Mouse (Mus musculus): Measurements from ENCODE around the gene Vat1l. TPM values are rescaled to one million over a fixed set of nuclear protein-coding genes. Genes with fewer than 3 reads are reported as not detected.

The Vat1l gene
- 1.9 and 2.7 TPM in 2 replicates for polyA plus RNA-seq (2014; fragmentation: Nextera tagmentation; extraction: Ambion mirVana)

GRCm38 (mm10) chr8:114205221-114205901, at the start of gene Vat1l:
TSS of gene Vat1l (plus strand) at chr8:114205612.
- H3K27ac ChIP-seq (replicated peaks; ENCODE audit: low read depth, low read length): no peak within 1 kb of the TSS
- 0 out of 2 replicates have a peak, but pooled peaks cover 7% of the 10 kb centered on the region for H3K4me1 ChIP-seq (ENCODE audit: control insufficient read depth, insufficient read depth, low read length)
- 0 out of 2 replicates have a peak within 1 kb of the TSS, but pooled peaks have one; percentile 9 for H3K9ac ChIP-seq (ENCODE audit: low read length)
- DNase-seq (ENCODE audit: low spot score) (peak; percentile 62), ATAC-seq (ENCODE audit: insufficient number of reproducible peaks, low FRiP score, low TSS enrichment, low read depth) (peak; percentile 70; the same call in 1 of the 2 replicates)
- peaks cover 12% of the 10 kb centered on the region for H3K27me3 ChIP-seq (ENCODE audit: control insufficient read depth, insufficient read depth, low read length)
- peak within 1 kb of the TSS; percentile 94 for H3K4me2 ChIP-seq (ENCODE audit: low read depth, severe bottlenecking)
- no peaks in the 10 kb centered on the region for H3K36me3 ChIP-seq (ENCODE audit: control insufficient read depth, insufficient read depth, low read length)
- 1% methylated on average over 39 of the region's 39 CpGs for WGBS
- H3K4me3 ChIP-seq (ENCODE audit: low read depth, low read length): peak within 1 kb of the TSS; percentile 44
- no peaks in the 10 kb centered on the region for H3K9me3 ChIP-seq (ENCODE audit: control insufficient read depth, low read length)

- ATAC-seq (ENCODE audit: insufficient number of reproducible peaks, low FRiP score, low TSS enrichment, low read depth) (no peak), DNase-seq (ENCODE audit: low spot score) (no peak)
- Histone ChIP-seq H3K36me3 (ENCODE audit: control insufficient read depth, insufficient read depth, low read length) (no peaks in the 10 kb centered on the region), H3K27ac (replicated peaks; ENCODE audit: low read depth, low read length) (no peak overlapping the region), H3K4me2 (ENCODE audit: low read depth, severe bottlenecking) (no peak overlapping the region), H3K9me3 (ENCODE audit: control insufficient read depth, low read length) (no peaks in the 10 kb centered on the region), H3K4me3 (ENCODE audit: low read depth, low read length) (no peak overlapping the region), H3K9ac (ENCODE audit: low read length) (no peak overlapping the region), H3K4me1 (ENCODE audit: control insufficient read depth, insufficient read depth, low read length) (0 out of 2 replicates have a peak, but pooled peaks cover 2% of the 10 kb centered on the region), H3K27me3 (ENCODE audit: control insufficient read depth, insufficient read depth, low read length) (no peaks in the 10 kb centered on the region)
- 37% methylated on average over 2 of the region's 2 CpGs for WGBS
Measured at GRCm38 (mm10) chr8:114158586-114158985, 46.8 kb upstream of the Vat1l start.

GRCm38 (mm10) chr8:114159666-114160065, 45.7 kb upstream of the Vat1l start:
- Histone ChIP-seq H3K9ac (ENCODE audit: low read length) (no peak overlapping the region), H3K4me1 (ENCODE audit: control insufficient read depth, insufficient read depth, low read length) (no peaks in the 10 kb centered on the region), H3K36me3 (ENCODE audit: control insufficient read depth, insufficient read depth, low read length) (no peaks in the 10 kb centered on the region), H3K4me3 (ENCODE audit: low read depth, low read length) (no peak overlapping the region), H3K27me3 (ENCODE audit: control insufficient read depth, insufficient read depth, low read length) (no peaks in the 10 kb centered on the region), H3K4me2 (ENCODE audit: low read depth, severe bottlenecking) (no peak overlapping the region), H3K27ac (replicated peaks; ENCODE audit: low read depth, low read length) (no peak overlapping the region), H3K9me3 (ENCODE audit: control insufficient read depth, low read length) (no peaks in the 10 kb centered on the region)
- WGBS: 60% methylated on average over 3 of the region's 3 CpGs
- ATAC-seq (ENCODE audit: insufficient number of reproducible peaks, low FRiP score, low TSS enrichment, low read depth) (no peak), DNase-seq (ENCODE audit: low spot score) (no peak)

GRCm38 (mm10) chr8:114163871-114164270, 41.5 kb upstream of the Vat1l start:
- H3K9me3 ChIP-seq (ENCODE audit: control insufficient read depth, low read length): no peaks in the 10 kb centered on the region
- no peak overlapping the region for H3K4me3 ChIP-seq (ENCODE audit: low read depth, low read length)
- H3K4me1 ChIP-seq (ENCODE audit: control insufficient read depth, insufficient read depth, low read length): 0 out of 2 replicates have a peak, but pooled peaks cover 2% of the 10 kb centered on the region
- H3K9ac ChIP-seq (ENCODE audit: low read length): no peak overlapping the region
- H3K36me3 ChIP-seq (ENCODE audit: control insufficient read depth, insufficient read depth, low read length): no peaks in the 10 kb centered on the region
- no peaks in the 10 kb centered on the region for H3K27me3 ChIP-seq (ENCODE audit: control insufficient read depth, insufficient read depth, low read length)
- no peak overlapping the region for H3K4me2 ChIP-seq (ENCODE audit: low read depth, severe bottlenecking)
- ATAC-seq (ENCODE audit: insufficient number of reproducible peaks, low FRiP score, low TSS enrichment, low read depth) (no peak), DNase-seq (ENCODE audit: low spot score) (no peak)
- 94% methylated on average over 3 of the region's 3 CpGs for WGBS
- no peak overlapping the region for H3K27ac ChIP-seq (replicated peaks; ENCODE audit: low read depth, low read length)

- ATAC-seq (ENCODE audit: insufficient number of reproducible peaks, low FRiP score, low TSS enrichment, low read depth) (no peak), DNase-seq (ENCODE audit: low spot score) (no peak)
- Histone ChIP-seq H3K9ac (ENCODE audit: low read length) (no peak overlapping the region), H3K27me3 (ENCODE audit: control insufficient read depth, insufficient read depth, low read length) (no peaks in the 10 kb centered on the region), H3K9me3 (ENCODE audit: control insufficient read depth, low read length) (no peaks in the 10 kb centered on the region), H3K36me3 (ENCODE audit: control insufficient read depth, insufficient read depth, low read length) (no peaks in the 10 kb centered on the region), H3K4me2 (ENCODE audit: low read depth, severe bottlenecking) (no peak overlapping the region), H3K4me1 (ENCODE audit: control insufficient read depth, insufficient read depth, low read length) (0 out of 2 replicates have a peak, but pooled peaks cover 2% of the 10 kb centered on the region), H3K27ac (replicated peaks; ENCODE audit: low read depth, low read length) (no peak overlapping the region), H3K4me3 (ENCODE audit: low read depth, low read length) (no peak overlapping the region)
- 92% methylated on average over 6 of the region's 6 CpGs for WGBS
Measured at GRCm38 (mm10) chr8:114164444-114165096, 40.8 kb upstream of the Vat1l start.

- H3K4me3 ChIP-seq (ENCODE audit: low read depth, low read length): no peak overlapping the region
- H3K4me1 ChIP-seq (ENCODE audit: control insufficient read depth, insufficient read depth, low read length): 0 out of 2 replicates have a peak, but pooled peaks cover 2% of the 10 kb centered on the region
- H3K9ac ChIP-seq (ENCODE audit: low read length): no peak overlapping the region
- ATAC-seq (ENCODE audit: insufficient number of reproducible peaks, low FRiP score, low TSS enrichment, low read depth) (0 out of 2 replicates have a peak, but pooled peaks have one; percentile 39), DNase-seq (ENCODE audit: low spot score) (no peak)
- H3K27me3 ChIP-seq (ENCODE audit: control insufficient read depth, insufficient read depth, low read length): no peaks in the 10 kb centered on the region
- no peaks in the 10 kb centered on the region for H3K9me3 ChIP-seq (ENCODE audit: control insufficient read depth, low read length)
- H3K36me3 ChIP-seq (ENCODE audit: control insufficient read depth, insufficient read depth, low read length): no peaks in the 10 kb centered on the region
- WGBS: 46% methylated on average over 2 of the region's 2 CpGs
- H3K27ac ChIP-seq (replicated peaks; ENCODE audit: low read depth, low read length): no peak overlapping the region
- H3K4me2 ChIP-seq (ENCODE audit: low read depth, severe bottlenecking): no peak overlapping the region
Measured at GRCm38 (mm10) chr8:114165741-114166140, 39.7 kb upstream of the Vat1l start.

- no peaks in the 10 kb centered on the region for H3K9me3 ChIP-seq (ENCODE audit: control insufficient read depth, low read length)
- H3K4me3 ChIP-seq (ENCODE audit: low read depth, low read length): no peak overlapping the region
- ATAC-seq (ENCODE audit: insufficient number of reproducible peaks, low FRiP score, low TSS enrichment, low read depth) (no peak), DNase-seq (ENCODE audit: low spot score) (no peak)
- H3K36me3 ChIP-seq (ENCODE audit: control insufficient read depth, insufficient read depth, low read length): no peaks in the 10 kb centered on the region
- no peak overlapping the region for H3K27ac ChIP-seq (replicated peaks; ENCODE audit: low read depth, low read length)
- no peak overlapping the region for H3K9ac ChIP-seq (ENCODE audit: low read length)
- H3K4me1 ChIP-seq (ENCODE audit: control insufficient read depth, insufficient read depth, low read length): no peaks in the 10 kb centered on the region
- no peaks in the 10 kb centered on the region for H3K27me3 ChIP-seq (ENCODE audit: control insufficient read depth, insufficient read depth, low read length)
- H3K4me2 ChIP-seq (ENCODE audit: low read depth, severe bottlenecking): no peak overlapping the region
- WGBS: 67% methylated on average over 3 of the region's 3 CpGs
Measured at GRCm38 (mm10) chr8:114176721-114177120, 28.7 kb upstream of the Vat1l start.

- no peak overlapping the region for H3K4me2 ChIP-seq (ENCODE audit: low read depth, severe bottlenecking)
- 90% methylated on average over 5 of the region's 5 CpGs for WGBS
- H3K27me3 ChIP-seq (ENCODE audit: control insufficient read depth, insufficient read depth, low read length): no peaks in the 10 kb centered on the region
- DNase-seq (ENCODE audit: low spot score) (no peak), ATAC-seq (ENCODE audit: insufficient number of reproducible peaks, low FRiP score, low TSS enrichment, low read depth) (no peak)
- no peaks in the 10 kb centered on the region for H3K9me3 ChIP-seq (ENCODE audit: control insufficient read depth, low read length)
- no peaks in the 10 kb centered on the region for H3K4me1 ChIP-seq (ENCODE audit: control insufficient read depth, insufficient read depth, low read length)
- H3K9ac ChIP-seq (ENCODE audit: low read length): no peak overlapping the region
- no peaks in the 10 kb centered on the region for H3K36me3 ChIP-seq (ENCODE audit: control insufficient read depth, insufficient read depth, low read length)
- no peak overlapping the region for H3K27ac ChIP-seq (replicated peaks; ENCODE audit: low read depth, low read length)
- no peak overlapping the region for H3K4me3 ChIP-seq (ENCODE audit: low read depth, low read length)
Measured at GRCm38 (mm10) chr8:114193334-114193733, 12.1 kb upstream of the Vat1l start.

Measured in limb, embryonic 11.5 days (tissue).